Mouse (Mus musculus): ENCODE measurements around the gene Lrmda.

- TF ChIP-seq POLR2A (IDR thresholded peaks at IDR 0.05; ENCODE audit: control insufficient read depth, extremely low read depth, insufficient read depth, low read length, poor library complexity) (no peak), CTCF (IDR thresholded peaks at IDR 0.05; ENCODE audit: borderline replicate concordance, control insufficient read depth, extremely low read depth, insufficient read depth, low read length, poor library complexity) (no peak)
Measured at GRCm38 (mm10) chr14:22283722-22284121, 264.2 kb downstream of the Lrmda start.
